Mouse (Mus musculus) stomach, postnatal 0 days (tissue): ENCODE results near the gene Fars2.

Experiments
- CTCF ChIP-seq: IDR thresholded peaks from 2 replicates; pipeline ENCODE4 v1.5.1; 2016; ENCODE audit warnings: antibody characterized with exemption, low read depth, mild to moderate bottlenecking, moderate library complexity
- EP300 ChIP-seq: optimal IDR thresholded peaks from 2 replicates; pipeline ENCODE3; 2016; ENCODE audit warnings: antibody characterized with exemption

DNA sequence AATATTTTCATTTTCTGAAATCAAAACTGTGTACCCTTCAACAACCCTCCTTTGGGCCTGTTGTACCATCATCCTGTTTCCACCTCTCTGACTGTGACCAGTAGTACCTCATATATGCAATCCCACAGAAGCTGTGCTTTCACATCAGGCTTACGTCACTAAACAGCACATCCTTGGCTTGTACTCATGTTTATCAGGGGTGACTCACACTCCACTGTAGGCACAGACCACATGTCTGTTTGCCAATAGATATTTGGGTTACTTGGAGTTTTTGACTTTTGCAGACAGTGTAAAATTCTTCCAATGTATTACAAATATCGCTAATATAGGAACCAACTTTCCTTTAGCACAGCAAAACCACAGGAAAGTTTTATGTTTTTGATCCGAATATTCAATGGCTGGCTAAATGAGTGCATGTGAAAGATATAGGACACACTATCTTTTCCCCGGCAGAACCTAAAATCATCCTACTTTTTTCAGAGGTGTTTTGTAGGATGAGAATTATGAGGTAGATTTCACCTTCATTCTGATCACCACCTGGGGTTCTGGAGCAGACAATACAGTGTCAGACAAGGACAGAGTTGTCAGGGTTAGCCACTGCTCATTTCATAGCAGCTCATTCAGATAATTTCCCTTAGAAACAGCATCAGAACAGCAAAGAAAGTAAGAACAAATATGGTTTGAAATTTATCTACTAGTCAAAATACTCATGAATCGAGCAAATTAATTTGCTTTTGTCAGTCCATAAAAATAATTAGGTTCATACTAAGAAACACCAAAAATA, 30.4 kb upstream of the Fars2 start:
- no peak for TF ChIP-seq CTCF
- TF ChIP-seq EP300: no peak
